Mouse (Mus musculus) intestine, postnatal 0 days (tissue): Measurements from ENCODE around the gene Rxra. TPM values are rescaled to one million over a fixed set of nuclear protein-coding genes. Genes with fewer than 3 reads are reported as not detected.

ENCODE experiments used
- ATAC-seq: fragments of 200-750 bp; cut with Nextera tagmentation; 2 replicates; pipeline ENCODE4 v1.8.0; 2017; ENCODE audit warnings: mild to moderate bottlenecking, moderate TSS enrichment, moderate library complexity
- H3K27ac ChIP-seq: fragments of 300-500 bp; sonication (generic); 2 replicates; pipeline ENCODE4 v1.5.1; 2014; ENCODE audit warnings: mild to moderate bottlenecking, low read depth, low read length, moderate library complexity
- H3K27me3 ChIP-seq: fragments of 300-500 bp; sonication (generic); replicated peaks from 2 replicates; pipeline ENCODE4 v1.6.1; 2014; ENCODE audit warnings: low read length, mixed read lengths; ENCODE audit not compliant: control insufficient read depth, insufficient read depth
- H3K36me3 ChIP-seq: fragments of 300-500 bp; sonication (generic); 2 replicates; pipeline ENCODE4 v1.6.1; 2014; ENCODE audit warnings: mild to moderate bottlenecking, moderate library complexity; ENCODE audit not compliant: control insufficient read depth, insufficient read depth
- H3K4me1 ChIP-seq: fragments of 300-500 bp; sonication (generic); replicated peaks from 2 replicates; pipeline ENCODE4 v1.6.1; 2014; ENCODE audit warnings: antibody characterized with exemption, low read length, mixed read lengths; ENCODE audit not compliant: control insufficient read depth, insufficient read depth
- H3K4me2 ChIP-seq: fragments of 300-500 bp; sonication (generic); replicated peaks from 2 replicates; pipeline ENCODE4 v1.6.1; 2014; ENCODE audit warnings: low read depth, mild to moderate bottlenecking, moderate library complexity
- H3K4me3 ChIP-seq: fragments of 300-500 bp; sonication (generic); 2 replicates; pipeline ENCODE4 v1.5.1; 2014; ENCODE audit warnings: low read depth, low read length
- H3K9ac ChIP-seq: fragments of 300-500 bp; sonication (generic); 2 replicates; pipeline ENCODE4 v1.6.1; 2014; ENCODE audit warnings: mild to moderate bottlenecking, low read depth, low read length
- H3K9me3 ChIP-seq: fragments of 300-500 bp; sonication (generic); 2 replicates; pipeline ENCODE4 v1.6.1; 2016; ENCODE audit warnings: mixed run types; ENCODE audit not compliant: control insufficient read depth
- CTCF ChIP-seq: sonication (generic); IDR thresholded peaks from 2 replicates; pipeline ENCODE4 v1.5.1; 2016; ENCODE audit warnings: low read depth, mild to moderate bottlenecking, control low read depth, antibody characterized with exemption, moderate library complexity
- WGBS: fragments of 180-500 bp; shearing (Covaris S2); extraction: QIAGEN DNeasy Blood & Tissue Kit; methylation state at CpG from one replicate; pipeline ENCODE4 v1.1.7; 2014; 5-methylcytosine and 5-hydroxymethylcytosine counted together
- polyA plus RNA-seq: library from polyadenylated mRNA; unstranded; fragments of >200 nt; fragmentation: Nextera tagmentation; extraction: Ambion mirVana; gene quantifications from 2 replicates; pipeline ENCODE4 v1.2.1, GENCODE M21; 2015

Gene Rxra
- polyA plus RNA-seq, 1 experiment from 2014 or later = 9.0 TPM

- no peak for TF ChIP-seq CTCF
- ATAC-seq = no peak
- peaks cover 46% of the 10 kb centered on the region for H3K4me1 ChIP-seq
Measured at GRCm38 (mm10) chr2:27677411-27678310, 1.4 kb downstream of the Rxra start.

GRCm38 (mm10) chr2:27678331-27678730 lies 2.1 kb downstream of the Rxra start:
- Histone ChIP-seq H3K27ac (peak overlapping the region; percentile 97), H3K4me1 (peaks cover 48% of the 10 kb centered on the region), H3K36me3 (no peaks in the 10 kb centered on the region), H3K27me3 (no peaks in the 10 kb centered on the region), H3K4me2 (peak overlapping the region; percentile 97), H3K9ac (peak overlapping the region; percentile 99), H3K9me3 (no peaks in the 10 kb centered on the region), H3K4me3 (peak overlapping the region; percentile 89)
- 30% methylated on average over 4 of the region's 4 CpGs for WGBS
- no peak for TF ChIP-seq CTCF
- ATAC-seq = no peak

More at GRCm38 (mm10) chr2:27677411-27678310, 1.4 kb downstream of the Rxra start:
- Histone ChIP-seq H3K4me3 (peak overlapping the region; percentile 89), H3K36me3 (no peaks in the 10 kb centered on the region), H3K27me3 (no peaks in the 10 kb centered on the region), H3K9me3 (no peaks in the 10 kb centered on the region), H3K4me2 (peak overlapping the region; percentile 97), H3K27ac (peak overlapping the region; percentile 97), H3K9ac (peak overlapping the region; percentile 99)
- under 1% methylated on average over 59 of the region's 77 CpGs for WGBS

- Histone ChIP-seq H3K4me1 (peaks cover 53% of the 10 kb centered on the region), H3K36me3 (no peaks in the 10 kb centered on the region), H3K4me2 (peak overlapping the region; percentile 97), H3K27me3 (no peaks in the 10 kb centered on the region), H3K9me3 (no peaks in the 10 kb centered on the region), H3K27ac (peak overlapping the region; percentile 97), H3K9ac (0 out of 2 replicates have a peak overlapping the region, but pooled peaks have one; percentile 99), H3K4me3 (peak overlapping the region; percentile 89)
- 31% methylated on average over 7 of the region's 7 CpGs for WGBS
- TF ChIP-seq CTCF = no peak
- no peak for ATAC-seq
Measured at GRCm38 (mm10) chr2:27678836-27679480, 2.7 kb downstream of the Rxra start.

- H3K9me3 ChIP-seq = no peaks in the 10 kb centered on the region
- H3K9ac ChIP-seq = 0 out of 2 replicates have a peak overlapping the region, but pooled peaks have one; percentile 99
- no peaks in the 10 kb centered on the region for H3K36me3 ChIP-seq
- WGBS = 6% methylated on average over 3 of the region's 3 CpGs
- no peak for TF ChIP-seq CTCF
- H3K4me1 ChIP-seq = peaks cover 57% of the 10 kb centered on the region
- H3K4me2 ChIP-seq = peak overlapping the region; percentile 97
- H3K27me3 ChIP-seq = no peaks in the 10 kb centered on the region
- H3K4me3 ChIP-seq = peak overlapping the region; percentile 89; the same call in 1 of the 2 replicates
- no peak; the same call in 1 of the 2 replicates for ATAC-seq
- H3K27ac ChIP-seq = peak overlapping the region; percentile 97
Measured at GRCm38 (mm10) chr2:27679621-27680025, 3.4 kb downstream of the Rxra start.

- peak overlapping the region; percentile 97 for H3K27ac ChIP-seq
- TF ChIP-seq CTCF = no peak
- ATAC-seq = peak; percentile 63
- 18% methylated on average over 6 of the region's 6 CpGs for WGBS
- H3K27me3 ChIP-seq = no peaks in the 10 kb centered on the region
- peaks cover 58% of the 10 kb centered on the region for H3K4me1 ChIP-seq
- H3K9me3 ChIP-seq = no peaks in the 10 kb centered on the region
- H3K4me3 ChIP-seq = no peak overlapping the region
- peak overlapping the region; percentile 97 for H3K4me2 ChIP-seq
- 0 out of 2 replicates have a peak overlapping the region, but pooled peaks have one; percentile 99 for H3K9ac ChIP-seq
- H3K36me3 ChIP-seq = no peaks in the 10 kb centered on the region
Measured at GRCm38 (mm10) chr2:27680058-27680457, 3.8 kb downstream of the Rxra start.

GRCm38 (mm10) chr2:27680595-27680994 lies 4.4 kb downstream of the Rxra start:
- WGBS = 75% methylated on average over 4 of the region's 4 CpGs
- H3K9ac ChIP-seq = no peak overlapping the region
- H3K4me1 ChIP-seq = peaks cover 57% of the 10 kb centered on the region
- no peak for TF ChIP-seq CTCF
- peak overlapping the region; percentile 97; the same call in 1 of the 2 replicates for H3K27ac ChIP-seq
- H3K4me3 ChIP-seq = no peak overlapping the region
- ATAC-seq = no peak
- no peaks in the 10 kb centered on the region for H3K36me3 ChIP-seq
- H3K4me2 ChIP-seq = peak overlapping the region; percentile 97
- H3K27me3 ChIP-seq = no peaks in the 10 kb centered on the region
- H3K9me3 ChIP-seq = no peaks in the 10 kb centered on the region
